Comparison of ENCODE assay signal across 9 mouse cellular contexts in the genomic region with DNA sequence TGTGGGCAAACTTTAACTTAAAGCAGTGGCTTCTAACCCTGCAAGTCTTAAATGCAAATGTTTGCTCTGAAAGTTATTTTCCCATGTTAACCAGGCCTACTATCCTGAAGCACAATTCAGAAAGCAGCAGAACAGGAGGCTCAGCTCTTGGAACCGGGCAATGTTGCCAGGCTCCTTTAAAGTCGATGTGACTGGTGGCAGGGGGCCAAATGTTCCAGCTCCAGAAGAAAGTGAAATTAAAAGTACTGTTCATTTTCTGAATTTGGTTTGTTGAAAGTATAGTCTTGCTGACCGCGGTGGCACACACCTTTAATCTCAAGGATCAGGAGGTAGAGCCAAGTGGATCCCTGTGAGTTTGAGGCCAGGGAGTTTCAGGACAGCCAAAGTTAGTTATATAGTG.
DNase-seq lines count a peak whose midpoint lies in the region; ATAC-seq and TF ChIP-seq lines count a peak whose summit lies in the region.
"Had no signal": no experiment of that assay in that cellular context is flagged by ENCODE, and none has a peak within 500 bp of the region (broad histone marks: within the 10 kb centered on the region; RNA-seq: fewer than 3 reads in every experiment).

No protein-coding gene starts in this region.

- TF ChIP-seq POLR2A in brain, embryonic 14.5 days (IDR thresholded peaks at IDR 0.05; ENCODE audit: borderline replicate concordance, extremely low read depth, insufficient read depth, insufficient read length, poor library complexity, severe bottlenecking), result no peak

- H3K4me3 ChIP-seq in hindbrain, embryonic 10.5 days, result no peak overlapping the region
- no peak overlapping the region for H3K4me3 ChIP-seq in hindbrain, embryonic 16.5 days (ENCODE audit: low read length)
- no peak overlapping the region for H3K4me3 ChIP-seq in heart, embryonic 13.5 days
- no peak overlapping the region for H3K4me3 ChIP-seq in lung, embryonic 15.5 days
- H3K4me3 ChIP-seq in stomach, embryonic 16.5 days (replicated peaks; ENCODE audit: low read length), result no peak overlapping the region
- H3K4me3 ChIP-seq: embryonic facial prominence, embryonic 13.5 days had no signal

- H3K9me3 ChIP-seq in hindbrain, embryonic 10.5 days, result no peaks in the 10 kb centered on the region
- H3K9me3 ChIP-seq in hindbrain, embryonic 16.5 days (ENCODE audit: control insufficient read depth, low read length), result no peaks in the 10 kb centered on the region
- no peaks in the 10 kb centered on the region for H3K9me3 ChIP-seq in heart, embryonic 13.5 days
- H3K9me3 ChIP-seq in lung, embryonic 15.5 days, result no peaks in the 10 kb centered on the region
- H3K9me3 ChIP-seq in stomach, embryonic 16.5 days (replicated peaks; ENCODE audit: control insufficient read depth, low read length), result no peaks in the 10 kb centered on the region
- H3K9me3 ChIP-seq: embryonic facial prominence, embryonic 13.5 days had no signal

- no peaks in the 10 kb centered on the region for H3K36me3 ChIP-seq in hindbrain, embryonic 10.5 days
- H3K36me3 ChIP-seq in hindbrain, embryonic 16.5 days (ENCODE audit: control insufficient read depth, insufficient read depth, low read length), result no peaks in the 10 kb centered on the region
- H3K36me3 ChIP-seq in heart, embryonic 13.5 days, result no peaks in the 10 kb centered on the region
- no peaks in the 10 kb centered on the region for H3K36me3 ChIP-seq in lung, embryonic 15.5 days
- H3K36me3 ChIP-seq in stomach, embryonic 16.5 days (ENCODE audit: control insufficient read depth, insufficient read depth, low read length), result no peaks in the 10 kb centered on the region
- H3K36me3 ChIP-seq: embryonic facial prominence, embryonic 13.5 days had no signal

- no peak overlapping the region for H3K9ac ChIP-seq in hindbrain, embryonic 16.5 days (ENCODE audit: low read depth, low read length)
- H3K9ac ChIP-seq in heart, embryonic 13.5 days, result peak overlapping the region; percentile 17
- H3K9ac ChIP-seq in lung, embryonic 15.5 days, result no peak overlapping the region
- H3K9ac ChIP-seq in stomach, embryonic 16.5 days (ENCODE audit: low read length), result no peak overlapping the region
- H3K9ac ChIP-seq: embryonic facial prominence, embryonic 13.5 days had no signal

- peaks cover 95% of the 10 kb centered on the region for H3K4me1 ChIP-seq in hindbrain, embryonic 10.5 days (replicated peaks)
- peaks cover 13% of the 10 kb centered on the region for H3K4me1 ChIP-seq in hindbrain, embryonic 16.5 days (ENCODE audit: control insufficient read depth, insufficient read depth, low read depth, low read length)
- H3K4me1 ChIP-seq in heart, embryonic 13.5 days, result peaks cover 83% of the 10 kb centered on the region
- peaks cover 31% of the 10 kb centered on the region for H3K4me1 ChIP-seq in lung, embryonic 15.5 days
- peaks cover 14% of the 10 kb centered on the region; the same call in 1 of the 2 replicates for H3K4me1 ChIP-seq in stomach, embryonic 16.5 days (ENCODE audit: control insufficient read depth, insufficient read depth, low read length)

- no peak for TF ChIP-seq CTCF in brain, embryonic 14.5 days (IDR thresholded peaks at IDR 0.05; ENCODE audit: borderline replicate concordance, extremely low read depth, insufficient read depth, insufficient read length)

- WGBS in hindbrain, embryonic 10.5 days, result 70% methylated on average over 4 of the region's 4 CpGs
- 32% methylated on average over 4 of the region's 4 CpGs for WGBS in hindbrain, embryonic 16.5 days
- WGBS in heart, embryonic 13.5 days, result 45% methylated on average over 4 of the region's 4 CpGs
- WGBS in lung, embryonic 15.5 days, result 44% methylated on average over 4 of the region's 4 CpGs
- 35% methylated on average over 4 of the region's 4 CpGs for WGBS in stomach, embryonic 16.5 days

- H3K4me2 ChIP-seq in hindbrain, embryonic 16.5 days (ENCODE audit: low read length), result no peak overlapping the region
- no peak overlapping the region for H3K4me2 ChIP-seq in heart, embryonic 13.5 days
- no peak overlapping the region for H3K4me2 ChIP-seq in lung, embryonic 15.5 days
- H3K4me2 ChIP-seq in stomach, embryonic 16.5 days (ENCODE audit: low read depth, low read length), result no peak overlapping the region
- H3K4me2 ChIP-seq: embryonic facial prominence, embryonic 13.5 days had no signal

- H3K27ac ChIP-seq in hindbrain, embryonic 10.5 days, result peak overlapping the region; percentile 83
- no peak overlapping the region for H3K27ac ChIP-seq in hindbrain, embryonic 16.5 days (ENCODE audit: low read depth, low read length)
- H3K27ac ChIP-seq in heart, embryonic 13.5 days (replicated peaks), result peak overlapping the region; percentile 58
- peak overlapping the region; percentile 59 for H3K27ac ChIP-seq in lung, embryonic 15.5 days
- peak overlapping the region; percentile 55 for H3K27ac ChIP-seq in stomach, embryonic 16.5 days (ENCODE audit: low read length)
- H3K27ac ChIP-seq: embryonic facial prominence, embryonic 13.5 days had no signal

- no peaks in the 10 kb centered on the region for H3K27me3 ChIP-seq in hindbrain, embryonic 10.5 days (ENCODE audit: insufficient read depth, poor library complexity, severe bottlenecking)
- H3K27me3 ChIP-seq in hindbrain, embryonic 16.5 days (replicated peaks; ENCODE audit: control insufficient read depth, insufficient read depth, low read length), result no peaks in the 10 kb centered on the region
- no peaks in the 10 kb centered on the region for H3K27me3 ChIP-seq in heart, embryonic 13.5 days (replicated peaks)
- no peaks in the 10 kb centered on the region for H3K27me3 ChIP-seq in lung, embryonic 15.5 days
- H3K27me3 ChIP-seq in stomach, embryonic 16.5 days (ENCODE audit: control insufficient read depth, insufficient read depth, low read length), result no peaks in the 10 kb centered on the region
- H3K27me3 ChIP-seq: embryonic facial prominence, embryonic 13.5 days had no signal

- no peak for DNase-seq in hindbrain, embryonic 10.5 days (ENCODE audit: low spot score)
- peak; percentile 76 for DNase-seq in brain, embryonic 14.5 days (ENCODE audit: low read depth)
- DNase-seq in kidney, postnatal 14 days, result peak; percentile 85
- no peak for DNase-seq in B cell, adult 2 months

- ATAC-seq in hindbrain, embryonic 16.5 days, result no peak
- no peak for ATAC-seq in heart, embryonic 13.5 days (ENCODE audit: extremely low read depth, insufficient number of reproducible peaks, low FRiP score, low TSS enrichment)
- no peak for ATAC-seq in lung, embryonic 15.5 days (ENCODE audit: borderline replicate concordance, extremely low read depth, low FRiP score, low TSS enrichment)
- no peak for ATAC-seq in stomach, embryonic 16.5 days (ENCODE audit: insufficient read depth, low FRiP score)

Comparison
In these comparisons a context has a peak if more than half of its experiments do, and no peak if none do; other contexts are left out.
1. DNase-seq: peak in brain, embryonic 14.5 days (single experiment) and kidney, postnatal 14 days (single experiment); none in hindbrain, embryonic 10.5 days (single experiment) and B cell, adult 2 months (0 of 2).